In genomic region chr15:102510590-102511284, GRCm38 (mm10) we compare ENCODE assay signal across 7 mouse cellular contexts. TPM values are rescaled to one million over a fixed set of nuclear protein-coding genes. Genes with fewer than 3 reads are reported as not detected.
DNase-seq lines count a peak whose midpoint lies in the region; ATAC-seq and TF ChIP-seq lines count a peak whose summit lies in the region.

No protein-coding gene starts in this region.

- TF ChIP-seq EP300 in heart, adult 2 months (IDR thresholded peaks at IDR 0.05; ENCODE audit: insufficient read depth, low read depth, low read length): peak; percentile 36; the same call in 1 of the 2 replicates

- H3K4me3 ChIP-seq in embryonic facial prominence, embryonic 13.5 days: peak overlapping the region; percentile 61
- H3K4me3 ChIP-seq in heart, adult 2 months: peak overlapping the region; percentile 70
- H3K4me3 ChIP-seq in kidney, adult 2 months (ENCODE audit: insufficient read depth, low read depth, low read length): peak overlapping the region; percentile 78
- peak overlapping the region; percentile 59 for H3K4me3 ChIP-seq in limb, embryonic 12.5 days (replicated peaks)
- H3K4me3 ChIP-seq in midbrain, embryonic 14.5 days (replicated peaks; ENCODE audit: low read depth, low read length): peak overlapping the region; percentile 65

- TF ChIP-seq CTCF in heart, adult 2 months (IDR thresholded peaks at IDR 0.05): no peak
- TF ChIP-seq CTCF in kidney, adult 2 months (conservative IDR thresholded peaks at IDR 0.05; ENCODE audit: insufficient read depth, insufficient read length, low read depth, low read length): no peak

- DNase-seq in adrenal gland, postnatal 4 days (ENCODE audit: low spot score in 2 of 2): peak; percentile 63 to 73
- DNase-seq in heart, adult 2 months: peak; percentile 84 to 85
- peak; percentile 90 for DNase-seq in kidney, adult 2 months
- peak; percentile 95 for DNase-seq in midbrain, embryonic 14.5 days
- peak; percentile 62 to 74 for DNase-seq in spleen, adult 18-20 months

- H3K9me3 ChIP-seq in embryonic facial prominence, embryonic 13.5 days: no peaks in the 10 kb centered on the region
- H3K9me3 ChIP-seq in limb, embryonic 12.5 days: no peaks in the 10 kb centered on the region
- H3K9me3 ChIP-seq in midbrain, embryonic 14.5 days (ENCODE audit: control insufficient read depth, low read length): no peaks in the 10 kb centered on the region

- H3K36me3 ChIP-seq in embryonic facial prominence, embryonic 13.5 days: peaks cover 12% of the 10 kb centered on the region
- H3K36me3 ChIP-seq in heart, adult 2 months (ENCODE audit: control insufficient read depth, insufficient read depth, low read length): no peaks in the 10 kb centered on the region
- no peaks in the 10 kb centered on the region for H3K36me3 ChIP-seq in kidney, adult 2 months (ENCODE audit: control insufficient read depth, insufficient read depth, low read length)
- H3K36me3 ChIP-seq in limb, embryonic 12.5 days: peaks cover 21% of the 10 kb centered on the region
- H3K36me3 ChIP-seq in midbrain, embryonic 14.5 days (ENCODE audit: control insufficient read depth, insufficient read depth, low read length): peaks cover 16% of the 10 kb centered on the region

- peak; percentile 41 for TF ChIP-seq POLR2A in heart, adult 2 months (IDR thresholded peaks at IDR 0.05; ENCODE audit: insufficient read depth, low read depth, low read length)
- TF ChIP-seq POLR2A in kidney, adult 2 months (IDR thresholded peaks at IDR 0.05; ENCODE audit: low read depth, low read length): no peak

- peak overlapping the region; percentile 80 for H3K9ac ChIP-seq in embryonic facial prominence, embryonic 13.5 days
- peak overlapping the region; percentile 79 for H3K9ac ChIP-seq in heart, adult 2 months (ENCODE audit: low read depth, low read length)
- peak overlapping the region; percentile 61 for H3K9ac ChIP-seq in limb, embryonic 12.5 days (replicated peaks)
- peak overlapping the region; percentile 73 for H3K9ac ChIP-seq in midbrain, embryonic 14.5 days (replicated peaks; ENCODE audit: low read length)

- H3K27ac ChIP-seq in embryonic facial prominence, embryonic 13.5 days: peak overlapping the region; percentile 82
- peak overlapping the region; percentile 18; the same call in 1 of the 2 replicates for H3K27ac ChIP-seq in heart, adult 2 months
- peak overlapping the region; percentile 10 for H3K27ac ChIP-seq in kidney, adult 2 months (ENCODE audit: insufficient read depth, low read depth, low read length)
- peak overlapping the region; percentile 87 for H3K27ac ChIP-seq in limb, embryonic 12.5 days
- H3K27ac ChIP-seq in midbrain, embryonic 14.5 days (replicated peaks; ENCODE audit: low read depth, low read length): peak overlapping the region; percentile 91

- peak overlapping the region; percentile 73 for H3K4me2 ChIP-seq in embryonic facial prominence, embryonic 13.5 days
- H3K4me2 ChIP-seq in limb, embryonic 12.5 days: peak overlapping the region; percentile 83
- peak overlapping the region; percentile 80 for H3K4me2 ChIP-seq in midbrain, embryonic 14.5 days (ENCODE audit: low read length)

- H3K79me2 ChIP-seq in heart, adult 2 months (replicated peaks; ENCODE audit: control insufficient read depth, insufficient read depth, low read length): no peaks in the 10 kb centered on the region

- no peaks in the 10 kb centered on the region for H3K27me3 ChIP-seq in embryonic facial prominence, embryonic 13.5 days
- H3K27me3 ChIP-seq in heart, adult 2 months (ENCODE audit: control insufficient read depth, insufficient read depth, low read length): no peaks in the 10 kb centered on the region
- H3K27me3 ChIP-seq in kidney, adult 2 months (replicated peaks; ENCODE audit: control insufficient read depth, insufficient read depth, low read length): no peaks in the 10 kb centered on the region
- no peaks in the 10 kb centered on the region for H3K27me3 ChIP-seq in limb, embryonic 12.5 days
- no peaks in the 10 kb centered on the region for H3K27me3 ChIP-seq in midbrain, embryonic 14.5 days (ENCODE audit: control insufficient read depth, insufficient read depth, low read length)

- H3K4me1 ChIP-seq in embryonic facial prominence, embryonic 13.5 days: peaks cover 42% of the 10 kb centered on the region
- no peaks in the 10 kb centered on the region; the same call in 1 of the 2 replicates for H3K4me1 ChIP-seq in heart, adult 2 months (ENCODE audit: control insufficient read depth, insufficient read depth, low read length)
- H3K4me1 ChIP-seq in kidney, adult 2 months (ENCODE audit: control insufficient read depth, insufficient read depth, low read length): peaks cover 3% of the 10 kb centered on the region; the same call in 1 of the 2 replicates
- H3K4me1 ChIP-seq in limb, embryonic 12.5 days (replicated peaks): peaks cover 40% of the 10 kb centered on the region
- peaks cover 56% of the 10 kb centered on the region for H3K4me1 ChIP-seq in midbrain, embryonic 14.5 days (ENCODE audit: control insufficient read depth, insufficient read depth, low read length)

- intact Hi-C loops in heart, adult 2 months (cut with DNase I): no loop called here

- ATAC-seq in embryonic facial prominence, embryonic 13.5 days (ENCODE audit: insufficient number of reproducible peaks, insufficient read depth, low FRiP score, low TSS enrichment, low read depth): peak; percentile 96
- ATAC-seq in limb, embryonic 12.5 days (ENCODE audit: insufficient number of reproducible peaks, insufficient read depth, low FRiP score, low TSS enrichment, low read depth): peak; percentile 92
- peak; percentile 95 for ATAC-seq in midbrain, embryonic 14.5 days (ENCODE audit: low FRiP score, low TSS enrichment)

- WGBS in embryonic facial prominence, embryonic 13.5 days: 1% methylated on average over 34 of the region's 34 CpGs
- 3% methylated on average over 34 of the region's 34 CpGs for WGBS in heart, adult 2 months
- 4% methylated on average over 33 of the region's 34 CpGs for WGBS in kidney, adult 2 months
- 3% methylated on average over 34 of the region's 34 CpGs for WGBS in limb, embryonic 12.5 days
- WGBS in midbrain, embryonic 14.5 days: 3% methylated on average over 34 of the region's 34 CpGs

RNA-seq across cellular contexts. Expression of gene Map3k12, which starts 6.1 kb away (rescaled TPM):
- 10 to 100 TPM; 13.2 to 13.4 TPM for total RNA-seq in adrenal gland, postnatal 4 days (2021)
- 24.1 and 25.2 TPM in 2 replicates for polyA plus RNA-seq in embryonic facial prominence, embryonic 13.5 days (2015; fragmentation: Nextera tagmentation; extraction: Ambion mirVana)
- total RNA-seq in heart, adult 2 months (2021): 1 to 10 TPM; 2.1 to 2.4 TPM
- polyA plus RNA-seq in heart, adult 2 months (2012; rRNA removed): 4.1 and 5.5 TPM in 2 replicates
- 7.7 and 9.0 TPM in 2 replicates for polyA plus RNA-seq in kidney, adult 2 months (2012; rRNA removed)
- 23.8 and 26.6 TPM in 2 replicates for polyA plus RNA-seq in limb, embryonic 12.5 days (2016; fragmentation: Nextera tagmentation; extraction: Ambion mirVana)
- 44.2 and 47.9 TPM in 2 replicates for polyA plus RNA-seq in midbrain, embryonic 14.5 days (2014; fragmentation: Nextera tagmentation; extraction: Ambion mirVana)

RNA-seq across cellular contexts. Expression of gene Gm10337, which starts 7.2 kb away (rescaled TPM):
- 1 to 10 TPM in 1 of 2 experiments, not detected in 1; 4.3 TPM for total RNA-seq in adrenal gland, postnatal 4 days (2021)
- polyA plus RNA-seq in embryonic facial prominence, embryonic 13.5 days (2015; fragmentation: Nextera tagmentation; extraction: Ambion mirVana): 5.2 and 9.0 TPM in 2 replicates
- total RNA-seq in heart, adult 2 months (2021): not detected
- not detected in 2 replicates for polyA plus RNA-seq in heart, adult 2 months (2012; rRNA removed)
- polyA plus RNA-seq in kidney, adult 2 months (2012; rRNA removed): not detected in 2 replicates
- not detected in 2 replicates for polyA plus RNA-seq in limb, embryonic 12.5 days (2016; fragmentation: Nextera tagmentation; extraction: Ambion mirVana)
- polyA plus RNA-seq in midbrain, embryonic 14.5 days (2014; fragmentation: Nextera tagmentation; extraction: Ambion mirVana): 9.6 TPM in 1 of 2 replicates, not detected in the other

RNA-seq across cellular contexts. Expression of gene Tarbp2, which starts 7.3 kb away (rescaled TPM):
- 10 to 100 TPM; 52.8 to 53.2 TPM for total RNA-seq in adrenal gland, postnatal 4 days (2021)
- 100 and 110 TPM in 2 replicates for polyA plus RNA-seq in embryonic facial prominence, embryonic 13.5 days (2015; fragmentation: Nextera tagmentation; extraction: Ambion mirVana)
- 10 to 100 TPM; 37.4 to 43.6 TPM for total RNA-seq in heart, adult 2 months (2021)
- 79.2 and 85.0 TPM in 2 replicates for polyA plus RNA-seq in heart, adult 2 months (2012; rRNA removed)
- polyA plus RNA-seq in kidney, adult 2 months (2012; rRNA removed): 54.9 and 62.1 TPM in 2 replicates
- polyA plus RNA-seq in limb, embryonic 12.5 days (2016; fragmentation: Nextera tagmentation; extraction: Ambion mirVana): 109 and 111 TPM in 2 replicates
- polyA plus RNA-seq in midbrain, embryonic 14.5 days (2014; fragmentation: Nextera tagmentation; extraction: Ambion mirVana): 76.3 and 90.7 TPM in 2 replicates

RNA-seq across cellular contexts. Expression of gene Npff, which starts 14.0 kb away (rescaled TPM):
- 1 to 10 TPM; 5.9 to 8.6 TPM for total RNA-seq in adrenal gland, postnatal 4 days (2021)
- polyA plus RNA-seq in embryonic facial prominence, embryonic 13.5 days (2015; fragmentation: Nextera tagmentation; extraction: Ambion mirVana): 2.9 and 3.8 TPM in 2 replicates
- total RNA-seq in heart, adult 2 months (2021): 1 to 10 TPM in 1 of 2 experiments, under 1 TPM in 1; 0.50 to 1.4 TPM
- polyA plus RNA-seq in heart, adult 2 months (2012; rRNA removed): 5.1 and 6.3 TPM in 2 replicates
- 3.4 and 5.6 TPM in 2 replicates for polyA plus RNA-seq in kidney, adult 2 months (2012; rRNA removed)
- 2.5 and 3.0 TPM in 2 replicates for polyA plus RNA-seq in limb, embryonic 12.5 days (2016; fragmentation: Nextera tagmentation; extraction: Ambion mirVana)
- 1.3 and 2.7 TPM in 2 replicates for polyA plus RNA-seq in midbrain, embryonic 14.5 days (2014; fragmentation: Nextera tagmentation; extraction: Ambion mirVana)

RNA-seq across cellular contexts. Expression of gene Pcbp2, which starts 40.4 kb away (rescaled TPM):
- total RNA-seq in adrenal gland, postnatal 4 days (2021): 100 to 1,000 TPM; 925 to 956 TPM
- polyA plus RNA-seq in embryonic facial prominence, embryonic 13.5 days (2015; fragmentation: Nextera tagmentation; extraction: Ambion mirVana): 262 and 269 TPM in 2 replicates
- total RNA-seq in heart, adult 2 months (2021): 100 to 1,000 TPM; 442 to 494 TPM
- 384 and 453 TPM in 2 replicates for polyA plus RNA-seq in heart, adult 2 months (2012; rRNA removed)
- 572 and 616 TPM in 2 replicates for polyA plus RNA-seq in kidney, adult 2 months (2012; rRNA removed)
- 230 and 239 TPM in 2 replicates for polyA plus RNA-seq in limb, embryonic 12.5 days (2016; fragmentation: Nextera tagmentation; extraction: Ambion mirVana)
- 187 TPM in 2 replicates for polyA plus RNA-seq in midbrain, embryonic 14.5 days (2014; fragmentation: Nextera tagmentation; extraction: Ambion mirVana)

Comparison
In these comparisons a context has a peak if more than half of its experiments do, and no peak if none do; other contexts are left out.
1. Peak in every context shown above with its lines: DNase-seq, ATAC-seq, H3K4me3 ChIP-seq and H3K27ac ChIP-seq.
2. H3K27ac ChIP-seq: peak in every context shown above with its lines; median percentile 91 in midbrain, embryonic 14.5 days; 87 in limb, embryonic 12.5 days; 82 in embryonic facial prominence, embryonic 13.5 days; 18 in heart, adult 2 months; 10 in kidney, adult 2 months.